Mouse (Mus musculus) liver, postnatal 0 days (tissue): ENCODE results near the gene Pde4b.

Experiments
- CTCF ChIP-seq: sonication (generic); IDR thresholded peaks from 2 replicates; pipeline ENCODE4 v1.5.1; 2016; ENCODE audit warnings: antibody characterized with exemption, low read depth
- EP300 ChIP-seq: IDR thresholded peaks from 2 replicates; pipeline ENCODE4 v1.6.1; 2016; ENCODE audit warnings: antibody characterized with exemption, low read depth, mild to moderate bottlenecking

GRCm38 (mm10) chr4:102106771-102107170 lies 19.4 kb downstream of the Pde4b start:
- TF ChIP-seq CTCF = no peak
- no peak for TF ChIP-seq EP300
